Comparison of ENCODE assay signal across 8 mouse cellular contexts in the genomic region with DNA sequence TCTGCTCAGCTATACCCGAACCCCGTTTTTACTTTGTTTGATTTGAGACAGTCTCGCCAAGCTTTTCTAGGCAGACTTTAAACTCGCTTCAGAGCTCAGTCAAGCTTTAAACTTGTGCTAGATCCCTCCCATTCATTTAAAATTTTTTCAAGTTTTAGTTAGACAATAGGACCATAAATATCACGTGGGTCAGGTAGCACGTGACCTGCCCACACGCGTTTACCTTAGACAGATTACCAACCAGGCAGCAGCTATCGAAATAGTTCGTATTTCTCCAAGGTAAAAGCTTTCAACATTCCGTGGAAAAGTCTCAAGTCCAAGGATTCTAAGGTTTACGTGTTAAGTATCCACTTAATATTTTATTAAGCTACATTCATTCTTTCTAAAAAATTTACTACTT. TPM values are rescaled to one million over a fixed set of nuclear protein-coding genes. Genes with fewer than 3 reads are reported as not detected.
DNase-seq lines count a peak whose midpoint lies in the region; ATAC-seq and TF ChIP-seq lines count a peak whose summit lies in the region.

No protein-coding gene starts in this region.

- H3K4me3 ChIP-seq in layer of hippocampus, adult 2 months = peak overlapping the region; percentile 69
- peak overlapping the region; percentile 61 for H3K4me3 ChIP-seq in heart, embryonic 13.5 days
- peak overlapping the region; percentile 39 for H3K4me3 ChIP-seq in kidney, postnatal 0 days (replicated peaks; ENCODE audit: low read depth, low read length)

- H3K36me3 ChIP-seq in heart, embryonic 13.5 days = peaks cover 14% of the 10 kb centered on the region
- H3K36me3 ChIP-seq in kidney, postnatal 0 days (ENCODE audit: insufficient read depth, low read length) = no peaks in the 10 kb centered on the region

- H3K4me2 ChIP-seq in heart, embryonic 13.5 days = peak overlapping the region; percentile 70
- H3K4me2 ChIP-seq in kidney, postnatal 0 days (ENCODE audit: low read length) = peak overlapping the region; percentile 58

- peak; percentile 55 for ATAC-seq in common myeloid progenitor, adult 5-6 weeks (replicated peaks; ENCODE audit: low read depth, poor library complexity, severe bottlenecking)
- ATAC-seq in heart, embryonic 13.5 days (ENCODE audit: extremely low read depth, insufficient number of reproducible peaks, low FRiP score, low TSS enrichment) = no peak; the same call in 1 of the 2 replicates
- ATAC-seq in kidney, postnatal 0 days (replicated peaks; ENCODE audit: low FRiP score, low read depth) = peak; percentile 78

- no peaks in the 10 kb centered on the region for H3K27me3 ChIP-seq in heart, embryonic 13.5 days (replicated peaks)
- H3K27me3 ChIP-seq in kidney, postnatal 0 days (ENCODE audit: insufficient read depth, low read length) = no peaks in the 10 kb centered on the region

- H3K4me1 ChIP-seq in heart, embryonic 13.5 days = peaks cover 7% of the 10 kb centered on the region
- no peaks in the 10 kb centered on the region for H3K4me1 ChIP-seq in kidney, postnatal 0 days (replicated peaks; ENCODE audit: insufficient read depth, low read length)

- no peak for DNase-seq in layer of hippocampus, adult 2 months (ENCODE audit: low spot score in 2 of 2)
- DNase-seq in layer of hippocampus, adult 8-10 months (ENCODE audit: low spot score in 2 of 2) = no peak
- DNase-seq in kidney, postnatal 0 days (ENCODE audit: low spot score) = peak; percentile 83
- DNase-seq in lung, postnatal 4 days = peak; percentile 46 to 64
- peak; percentile 74 for DNase-seq in skeletal muscle tissue, adult 2 months (ENCODE audit: low read depth, low spot score)
- no peak for DNase-seq in layer of hippocampus, adult 9-11 months

- no peak for TF ChIP-seq CTCF in layer of hippocampus, adult 2 months (conservative IDR thresholded peaks at IDR 0.05)
- no peak for TF ChIP-seq CTCF in kidney, postnatal 0 days (IDR thresholded peaks at IDR 0.05; ENCODE audit: low read depth)

- H3K9me3 ChIP-seq in heart, embryonic 13.5 days = no peaks in the 10 kb centered on the region
- H3K9me3 ChIP-seq in kidney, postnatal 0 days (replicated peaks; ENCODE audit: low read length) = no peaks in the 10 kb centered on the region

- peak overlapping the region; percentile 84 for H3K9ac ChIP-seq in heart, embryonic 13.5 days
- H3K9ac ChIP-seq in kidney, postnatal 0 days (ENCODE audit: low read depth, low read length) = peak overlapping the region; percentile 19; the same call in 1 of the 2 replicates

- peak overlapping the region; percentile 94 for H3K27ac ChIP-seq in layer of hippocampus, adult 2 months
- H3K27ac ChIP-seq in heart, embryonic 13.5 days (replicated peaks) = peak overlapping the region; percentile 82
- H3K27ac ChIP-seq in kidney, postnatal 0 days = peak overlapping the region; percentile 54; the same call in 1 of the 2 replicates

- WGBS in heart, embryonic 13.5 days = 9% methylated on average over 12 of the region's 12 CpGs
- WGBS in kidney, postnatal 0 days = 7% methylated on average over 12 of the region's 12 CpGs

RNA-seq across cellular contexts. Expression of gene Tmem144, which starts 10.4 kb away (rescaled TPM):
- 10 to 100 TPM; 18.3 to 23.4 TPM for total RNA-seq in layer of hippocampus, adult 2 months (2021)
- 10 to 100 TPM; 17.0 to 25.2 (median 21.8) TPM for total RNA-seq in layer of hippocampus, adult 8-10 months (2022)
- total RNA-seq in common myeloid progenitor, adult 5-6 weeks (2017) = 1.1 and 7.4 TPM in 2 replicates
- polyA plus RNA-seq in heart, embryonic 13.5 days (2015; fragmentation: Nextera tagmentation; extraction: Ambion mirVana) = 9.3 and 12.1 TPM in 2 replicates
- 9.1 and 10.5 TPM in 2 replicates for polyA plus RNA-seq in kidney, postnatal 0 days (2015; fragmentation: Nextera tagmentation; extraction: Ambion mirVana)

RNA-seq across cellular contexts. Expression of gene Fam198b, which starts 42.2 kb away (rescaled TPM):
- total RNA-seq in layer of hippocampus, adult 2 months (2021) = 1 to 10 TPM; 4.8 to 5.8 TPM
- 1 to 10 TPM; 4.7 to 7.8 (median 5.2) TPM for total RNA-seq in layer of hippocampus, adult 8-10 months (2022)
- 0.55 TPM in 1 of 2 replicates, not detected in the other for total RNA-seq in common myeloid progenitor, adult 5-6 weeks (2017)
- 43.8 and 54.8 TPM in 2 replicates for polyA plus RNA-seq in heart, embryonic 13.5 days (2015; fragmentation: Nextera tagmentation; extraction: Ambion mirVana)
- 7.4 and 8.8 TPM in 2 replicates for polyA plus RNA-seq in kidney, postnatal 0 days (2015; fragmentation: Nextera tagmentation; extraction: Ambion mirVana)

Comparison
In these comparisons a context has a peak if more than half of its experiments do, and no peak if none do; other contexts are left out.
1. DNase-seq: peak in kidney, postnatal 0 days (single experiment), lung, postnatal 4 days (2 of 2) and skeletal muscle tissue, adult 2 months (single experiment); none in layer of hippocampus, adult 2 months (0 of 2), layer of hippocampus, adult 8-10 months (0 of 2) and layer of hippocampus, adult 9-11 months (single experiment).
2. Peak in every context shown above with its lines, with median percentiles within 50 percentile points of each other: H3K27ac ChIP-seq and H3K4me3 ChIP-seq.